Mouse (Mus musculus) regulatory T cell (primary cell): ENCODE results near the gene Igfbpl1.

Experiments used
- in situ Hi-C: fragments of 300-600 bp; cut with MboI, MseI; formaldehyde crosslinking; loops from one replicate; pipeline ENCODE4 v1.15.1; 2025; ENCODE audit warnings: high pct_unique_total_duplicates

Gene Igfbpl1

GRCm38 (mm10) chr4:45826275-45827040 lies at the start of gene Igfbpl1:
TSS of gene Igfbpl1 (minus strand) at chr4:45826923.
- in situ Hi-C loops = no loop called here

GRCm38 (mm10) chr4:45872147-45872546 lies 45.4 kb upstream of the Igfbpl1 start:
- in situ Hi-C loops = no loop called here

GRCm38 (mm10) chr4:45869021-45869815 lies 42.5 kb upstream of the Igfbpl1 start:
- in situ Hi-C loops = no loop called here

GRCm38 (mm10) chr4:45867416-45867815 lies 40.7 kb upstream of the Igfbpl1 start:
- in situ Hi-C loops = no loop called here

GRCm38 (mm10) chr4:45861160-45861559 lies 34.4 kb upstream of the Igfbpl1 start:
- in situ Hi-C loops = no loop called here

- in situ Hi-C loops = no loop called here
Measured at GRCm38 (mm10) chr4:45855803-45856424, 29.2 kb upstream of the Igfbpl1 start.

- in situ Hi-C loops = no loop called here
Measured at GRCm38 (mm10) chr4:45853496-45854246, 26.9 kb upstream of the Igfbpl1 start.

GRCm38 (mm10) chr4:45851640-45852051 lies 24.9 kb upstream of the Igfbpl1 start:
- in situ Hi-C loops = no loop called here

- in situ Hi-C loops = no loop called here
Measured at GRCm38 (mm10) chr4:45849419-45849818, 22.7 kb upstream of the Igfbpl1 start.

- in situ Hi-C loops = no loop called here
Measured at GRCm38 (mm10) chr4:45848825-45849156, 22.1 kb upstream of the Igfbpl1 start.

- in situ Hi-C loops = no loop called here
Measured at GRCm38 (mm10) chr4:45848109-45848824, 21.5 kb upstream of the Igfbpl1 start, which contains the start of gene Stra6l. TSS of gene Stra6l (plus strand) at chr4:45848664.

- in situ Hi-C loops = no loop called here
Measured at GRCm38 (mm10) chr4:45846263-45846662, 19.5 kb upstream of the Igfbpl1 start.

GRCm38 (mm10) chr4:45844355-45844754 lies 17.6 kb upstream of the Igfbpl1 start:
- in situ Hi-C loops = no loop called here

GRCm38 (mm10) chr4:45833461-45833860 lies 6.7 kb upstream of the Igfbpl1 start:
- in situ Hi-C loops = no loop called here

GRCm38 (mm10) chr4:45831996-45832395 lies 5.3 kb upstream of the Igfbpl1 start:
- in situ Hi-C loops = no loop called here

- in situ Hi-C loops = no loop called here
Measured at GRCm38 (mm10) chr4:45829907-45830759, 3.4 kb upstream of the Igfbpl1 start.

- in situ Hi-C loops = no loop called here
Measured at GRCm38 (mm10) chr4:45824761-45825556, 1.8 kb downstream of the Igfbpl1 start.

GRCm38 (mm10) chr4:45824049-45824760 lies 2.5 kb downstream of the Igfbpl1 start:
- in situ Hi-C loops = no loop called here
